Mouse (Mus musculus) layer of hippocampus, postnatal 10 days (tissue): Measurements from ENCODE around the gene Zfp462. TPM values are rescaled to one million over a fixed set of nuclear protein-coding genes. Genes with fewer than 3 reads are reported as not detected.
"Not testable (repeated sequence)": the region's sequence is repeated elsewhere in the genome, so short reads cannot be mapped to it uniquely, and the experiment has no call there.

Experiments used
- DNase-seq, 2 experiments: peaks; one replicate each; pipeline ENCODE4 v3.0.0; 2021; ENCODE audit warnings: low spot score in 2 of 2
- long read RNA-seq: library from polyadenylated mRNA; stranded (forward); transcript quantifications from one replicate; pipeline ENCODE4 v2.0.0, GENCODE M21; 2023
- total RNA-seq, 2 experiments: library from RNA; stranded (reverse); gene quantifications; 2 replicates each; pipeline ENCODE4 v1.2.3; 2021

The Zfp462 gene
- total RNA-seq: 10 to 100 TPM; 60.9 to 68.6 TPM
- long read RNA-seq, partial matches to known transcripts: 1 of 5 reads
- long read RNA-seq, other reads (novel, unspliced or antisense): 4 of 5 reads

DNA sequence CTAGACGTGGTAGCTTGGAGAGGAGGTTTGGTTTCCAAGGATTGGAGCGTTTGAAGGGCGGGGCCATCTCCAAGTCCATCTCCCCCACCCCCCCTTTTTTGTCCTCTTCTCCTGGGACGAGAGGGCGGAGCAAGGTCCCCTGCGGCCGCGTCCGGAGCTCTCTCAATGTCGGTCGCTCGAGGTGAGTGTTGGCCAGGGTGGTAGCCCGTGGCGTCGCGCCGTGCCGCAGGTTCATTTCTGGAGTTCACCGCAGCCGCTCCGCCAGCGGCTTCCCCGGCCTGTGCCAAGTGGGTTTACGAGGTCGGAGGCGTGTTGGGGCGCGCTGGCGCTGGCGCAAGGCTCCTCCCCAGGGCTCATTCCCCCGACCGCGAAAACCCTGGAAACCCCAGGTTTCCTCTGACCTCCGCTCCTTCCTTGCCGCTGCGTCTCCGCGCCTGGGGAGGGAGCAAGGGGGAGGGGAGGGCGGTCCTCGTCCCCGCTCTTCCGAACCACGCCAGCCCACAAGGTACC, at the start of gene Zfp462:
TSS of gene Zfp462 (plus strand) at position 128 of the 510 bp plus-strand sequence.
- peak in 1 of 2 experiments; percentile 51 for DNase-seq

DNA sequence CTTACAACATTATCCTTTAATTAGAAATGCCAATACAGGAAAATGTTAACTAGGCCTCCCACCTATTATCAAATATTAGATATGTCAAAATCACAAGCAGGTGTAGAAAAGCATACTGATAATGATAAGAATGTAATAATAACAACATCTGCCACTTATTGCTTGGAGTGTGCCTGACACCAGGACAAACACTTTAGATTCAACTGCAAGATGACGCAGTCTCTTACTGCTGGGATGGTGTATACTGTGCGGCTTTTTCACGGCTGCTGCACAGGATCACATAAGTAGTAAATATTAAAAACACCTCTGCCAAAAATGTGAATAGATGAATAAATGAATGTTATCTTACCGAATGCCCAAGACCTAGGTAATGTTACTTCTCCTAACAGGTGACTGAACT, 48.8 kb upstream of the Zfp462 start:
- DNase-seq: no peak

DNA sequence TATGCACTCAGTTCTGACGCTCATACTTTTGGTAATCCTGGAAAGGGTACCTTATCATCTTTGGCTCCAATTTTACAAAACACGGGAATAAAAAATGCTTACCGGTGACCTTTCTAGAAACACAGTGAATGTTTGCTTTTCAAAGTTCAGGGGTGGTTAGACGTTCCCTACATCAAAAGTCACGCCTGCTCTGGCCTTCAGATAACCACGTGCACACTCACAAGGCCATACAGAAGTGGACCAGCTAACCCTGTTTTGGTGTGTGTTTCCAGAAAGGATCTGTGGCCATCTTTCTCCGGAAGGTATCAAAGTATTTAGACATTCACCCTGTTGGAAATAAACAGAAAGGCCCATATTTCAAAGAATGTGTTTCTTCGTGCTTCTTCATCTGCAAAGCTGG, 40.2 kb upstream of the Zfp462 start:
- no peak for DNase-seq

DNA sequence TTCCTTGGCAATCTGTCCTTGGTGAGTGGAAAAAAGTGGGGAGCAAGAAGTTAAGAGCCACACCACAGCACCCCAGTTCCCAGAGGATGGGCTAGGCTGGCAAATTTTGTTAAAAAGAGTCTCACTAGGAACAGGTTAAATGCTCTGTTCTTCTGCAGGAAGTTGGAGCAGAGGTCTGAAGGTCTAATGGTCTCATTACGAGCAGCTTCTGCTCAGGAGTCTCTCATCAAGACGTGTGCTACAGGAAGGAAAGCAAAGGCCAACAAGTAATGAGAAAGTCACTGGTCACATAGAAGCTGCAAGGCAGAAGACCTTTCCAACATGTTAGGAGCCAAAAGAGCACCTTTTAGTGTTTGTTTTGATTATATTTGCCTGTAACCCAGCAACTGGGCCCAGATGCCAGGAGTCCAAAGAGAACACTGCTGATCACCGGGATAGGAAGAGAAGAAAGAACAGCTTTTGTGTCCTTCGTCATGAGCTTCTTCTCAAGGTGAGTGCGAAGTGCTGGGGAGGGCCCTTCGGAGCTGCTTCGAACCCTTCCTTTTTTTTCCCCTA, 39.4 kb upstream of the Zfp462 start:
- no peak for DNase-seq

DNA sequence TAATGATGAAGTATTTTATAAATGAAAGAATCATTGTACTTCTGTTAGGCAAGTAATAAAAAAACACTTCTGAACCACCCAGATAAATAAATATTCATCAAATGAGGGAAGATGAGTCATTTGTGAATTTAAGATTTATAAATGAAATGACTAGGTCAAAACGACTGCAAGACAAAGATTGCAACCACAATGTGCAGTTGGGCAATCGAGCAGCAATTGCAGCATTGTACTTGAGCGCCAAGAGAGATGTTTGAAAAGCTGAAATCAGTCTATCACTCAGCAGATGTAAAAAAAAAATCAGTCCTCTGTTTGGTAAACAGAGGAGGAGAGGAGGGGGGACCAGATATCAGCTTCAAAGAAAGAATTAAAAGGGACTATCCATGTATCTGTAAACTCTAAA, 34.5 kb upstream of the Zfp462 start:
- no peak for DNase-seq

DNA sequence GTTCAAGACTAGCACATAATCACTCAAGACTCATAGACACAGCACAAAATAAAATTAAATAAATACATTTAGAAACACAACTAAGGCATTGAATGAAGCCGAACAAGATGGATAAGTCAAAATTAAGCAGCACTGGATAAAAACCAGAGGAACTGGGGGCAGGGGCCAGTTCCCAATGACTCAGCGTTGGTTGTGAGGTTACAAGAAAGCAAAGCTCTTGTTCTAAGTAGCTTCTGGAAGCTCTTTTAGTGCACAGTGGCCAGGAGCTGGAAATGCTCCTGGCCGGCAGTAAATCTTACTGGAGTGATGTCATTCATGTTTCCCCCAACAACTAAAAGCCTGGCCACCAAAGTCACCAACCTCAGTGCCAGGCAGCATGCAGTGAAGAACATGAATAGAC, 26.6 kb upstream of the Zfp462 start:
- no peak for DNase-seq

DNA sequence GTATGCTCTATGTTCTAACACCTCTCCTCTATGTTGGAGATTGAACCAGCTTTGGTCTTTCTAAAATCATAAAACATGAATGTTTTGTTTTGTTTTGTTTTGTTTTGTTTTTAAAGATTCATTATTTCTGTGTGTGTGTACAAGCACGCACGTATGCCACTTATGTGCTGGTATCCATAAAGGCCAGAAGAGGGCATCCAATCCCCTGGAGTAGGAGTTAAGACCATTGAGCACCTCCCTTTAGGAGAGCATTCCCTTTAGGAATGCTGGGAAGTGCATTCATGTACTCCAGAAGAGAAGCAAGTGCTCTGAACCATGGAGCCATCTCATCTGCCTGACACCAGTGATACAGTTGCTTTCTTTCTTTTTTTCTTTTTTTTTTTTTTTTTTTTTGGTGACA, 21.5 kb upstream of the Zfp462 start:
- no peak for DNase-seq

DNA sequence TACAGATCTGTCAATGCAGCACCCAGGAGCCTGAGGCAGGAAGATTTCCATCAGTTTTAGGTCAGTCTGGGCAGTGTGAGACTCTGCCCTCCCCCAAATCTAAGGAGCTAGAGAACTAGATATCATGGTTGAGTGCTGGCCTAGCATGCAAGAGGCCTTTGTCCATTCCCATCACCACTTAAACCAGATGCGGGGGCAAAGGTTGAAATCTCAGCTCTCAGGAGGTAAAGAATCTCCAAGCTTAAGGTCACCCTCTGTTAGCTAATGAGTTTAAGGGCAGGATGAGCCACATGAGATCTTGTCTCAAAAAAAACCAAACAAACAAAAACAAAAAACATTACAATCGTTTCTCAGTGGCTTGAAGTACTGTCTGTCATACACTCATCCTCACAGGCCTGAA, 20.5 kb upstream of the Zfp462 start:
- DNase-seq: no peak

DNA sequence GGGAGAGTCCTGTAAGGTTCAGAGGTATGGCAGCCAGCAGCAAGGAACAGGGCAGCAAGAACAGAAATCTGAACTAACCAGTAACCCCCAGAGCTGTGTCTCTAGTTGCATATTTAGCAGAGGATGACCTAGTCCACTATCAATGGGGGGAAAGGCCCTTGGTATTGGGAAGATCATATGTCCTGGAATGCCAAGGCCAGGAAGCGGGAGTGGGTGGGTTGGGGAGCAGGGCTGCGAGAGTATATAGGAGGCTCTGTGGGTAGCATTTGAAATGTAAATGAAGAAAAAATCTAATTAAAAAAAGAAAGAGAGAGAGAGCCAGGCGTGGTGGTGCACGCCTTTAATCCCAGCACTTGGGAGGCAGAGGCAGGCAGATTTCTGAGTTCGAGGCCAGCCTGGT, 18.4 kb upstream of the Zfp462 start:
- not testable (repeated sequence) for DNase-seq

DNA sequence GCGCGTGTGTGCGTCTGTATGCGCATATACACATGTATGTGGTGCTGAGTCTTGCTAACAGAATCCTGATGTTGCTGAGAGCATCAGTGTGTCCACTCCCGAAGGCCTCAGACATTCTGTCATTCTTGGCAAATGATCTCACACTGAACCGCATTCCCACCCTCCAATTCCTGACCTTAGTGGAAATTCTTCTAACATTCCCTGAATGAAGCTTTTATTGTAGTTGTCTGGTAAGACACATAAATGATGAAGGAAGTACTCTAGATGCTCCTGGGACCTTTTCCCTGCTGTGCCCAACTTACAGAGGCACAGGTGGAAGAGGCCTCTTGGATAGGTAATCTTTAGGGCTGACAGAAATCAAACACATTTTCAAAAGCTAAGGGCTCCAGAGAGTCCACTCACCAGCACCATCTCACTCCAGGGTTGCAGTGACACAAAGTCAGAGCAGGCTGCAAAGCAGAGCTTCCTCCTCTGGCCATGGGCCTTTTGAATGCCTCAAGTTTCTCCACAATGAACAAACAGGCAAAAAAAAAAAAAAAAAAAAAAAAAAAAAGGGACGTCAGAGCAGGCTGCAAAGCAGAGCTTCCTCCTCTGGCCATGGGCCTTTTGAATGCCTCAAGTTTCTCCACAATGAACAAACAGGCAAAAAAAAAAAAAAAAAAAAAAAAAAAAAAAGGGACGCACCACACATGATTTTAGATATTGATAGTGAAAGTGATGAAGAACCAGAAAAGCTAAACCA, 17.4 kb upstream of the Zfp462 start:
- DNase-seq: not testable (repeated sequence)

DNA sequence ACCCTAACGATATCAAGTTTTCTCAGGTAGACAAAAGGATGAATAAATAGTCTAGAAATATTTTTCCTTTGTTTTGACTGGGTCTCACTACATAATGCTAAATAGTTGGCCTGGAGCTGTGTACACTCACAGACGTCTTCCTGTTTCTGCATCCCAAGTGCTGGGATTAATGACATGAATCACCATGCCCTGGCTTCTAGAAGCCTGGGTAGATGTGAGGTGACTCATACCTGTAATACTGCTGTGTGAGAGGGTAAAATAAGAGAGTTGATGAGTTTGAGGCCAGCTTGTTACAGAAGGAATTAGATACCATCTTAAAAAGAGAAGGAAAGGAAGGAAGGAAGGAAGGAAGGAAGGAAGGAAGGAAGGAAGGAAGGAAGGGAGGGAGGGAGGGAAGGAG, 15.2 kb upstream of the Zfp462 start:
- no peak for DNase-seq

DNA sequence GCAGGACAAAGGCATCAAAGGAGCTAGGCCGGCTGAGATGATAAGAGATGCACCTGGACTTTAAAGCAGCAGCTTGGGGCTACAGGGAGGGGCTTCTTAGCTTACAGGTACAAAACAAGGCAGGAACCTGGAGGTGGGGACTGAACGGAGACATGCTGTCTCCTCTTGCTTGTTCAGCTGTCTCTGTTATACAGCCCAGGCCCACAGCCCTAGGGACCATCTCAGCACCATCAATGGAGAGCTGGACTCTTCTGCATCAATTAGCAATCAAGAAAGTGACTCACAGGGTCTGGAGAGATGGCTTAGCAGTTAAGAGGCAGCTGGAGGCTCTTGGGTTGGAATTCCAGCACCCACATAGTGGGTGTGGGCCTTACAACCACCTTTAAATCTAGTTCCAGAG, 12.2 kb upstream of the Zfp462 start:
- DNase-seq: no peak

DNA sequence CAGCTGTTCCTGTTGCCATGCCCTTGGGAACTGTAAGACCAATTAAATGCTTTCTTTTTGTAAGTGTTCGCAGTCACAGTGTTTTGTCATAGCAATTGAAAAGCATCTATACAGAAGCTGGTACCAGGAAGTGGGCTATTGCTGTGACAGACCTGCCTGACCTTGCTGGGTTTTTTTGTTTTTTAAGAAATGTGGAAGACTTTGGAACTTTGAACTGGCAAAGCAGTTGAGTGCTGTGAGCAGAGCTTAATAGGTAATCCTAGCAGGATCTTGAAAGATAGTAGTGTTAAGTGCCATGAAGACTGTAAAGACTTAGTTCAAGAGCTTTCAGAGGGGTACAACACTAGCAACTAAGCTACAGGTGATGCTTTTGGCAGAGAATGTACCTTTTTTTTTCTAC, 7.7 kb upstream of the Zfp462 start:
- no peak for DNase-seq

DNA sequence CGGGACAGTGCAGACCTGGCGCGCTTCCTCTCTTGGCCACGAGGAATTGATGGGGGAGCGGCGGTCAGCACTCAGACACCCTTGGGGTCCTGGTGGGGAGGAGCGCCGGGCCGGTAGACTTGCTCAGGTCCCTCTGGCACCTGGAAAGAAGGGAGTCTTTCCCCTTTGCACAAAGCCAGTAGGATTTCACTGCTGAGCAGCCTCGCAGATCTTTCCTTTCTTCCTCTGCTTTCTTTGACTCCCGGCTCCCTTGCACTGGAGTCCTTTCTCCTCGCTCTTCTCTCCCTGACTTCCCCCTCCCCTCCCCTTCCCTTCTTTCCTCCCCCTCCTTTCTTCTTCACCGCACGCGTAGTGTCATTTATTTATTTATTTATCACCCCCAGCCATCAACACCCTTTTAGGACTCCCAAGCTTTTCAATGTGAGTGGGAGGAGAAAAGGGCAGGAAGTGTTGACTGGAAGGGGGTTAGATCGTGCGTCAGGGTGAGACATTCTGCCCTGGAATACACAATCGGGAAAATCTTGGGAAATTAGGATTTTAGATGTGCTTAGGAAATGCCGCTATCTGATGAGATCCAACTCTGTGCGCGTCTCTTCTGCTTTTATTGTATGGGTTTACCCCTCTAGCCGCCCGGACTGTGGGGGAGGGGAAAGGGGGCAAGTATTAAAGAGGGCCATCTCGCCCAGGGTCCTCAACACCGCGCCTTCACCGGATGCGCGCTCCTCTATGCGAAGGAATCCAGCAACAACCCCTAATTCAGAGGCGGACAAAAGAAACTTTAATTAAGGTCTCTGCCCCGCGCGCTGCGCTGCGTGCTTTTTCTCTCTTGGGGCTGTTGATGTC, 976 bp downstream of the Zfp462 start:
- peak in 1 of 2 experiments; percentile 40 for DNase-seq

DNA sequence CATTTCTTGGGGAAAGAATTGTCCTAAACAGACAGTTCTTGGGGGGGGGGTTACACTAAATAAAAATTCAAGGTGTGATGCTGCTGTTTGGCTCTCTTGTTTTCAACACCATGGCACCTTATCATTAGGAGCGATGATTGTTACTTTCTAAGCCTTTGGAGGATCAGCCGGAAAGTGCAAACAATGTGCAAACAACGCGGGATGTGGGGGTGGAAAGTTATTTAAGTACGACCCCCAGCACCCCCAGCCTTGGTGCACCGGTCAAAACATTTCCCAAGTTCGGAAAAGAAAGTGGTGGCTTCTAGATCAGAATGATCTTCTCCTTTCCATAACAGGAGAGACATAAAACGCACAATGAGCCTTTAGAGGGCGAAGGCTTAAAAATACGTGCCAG, 1.8 kb downstream of the Zfp462 start:
- DNase-seq: no peak

DNA sequence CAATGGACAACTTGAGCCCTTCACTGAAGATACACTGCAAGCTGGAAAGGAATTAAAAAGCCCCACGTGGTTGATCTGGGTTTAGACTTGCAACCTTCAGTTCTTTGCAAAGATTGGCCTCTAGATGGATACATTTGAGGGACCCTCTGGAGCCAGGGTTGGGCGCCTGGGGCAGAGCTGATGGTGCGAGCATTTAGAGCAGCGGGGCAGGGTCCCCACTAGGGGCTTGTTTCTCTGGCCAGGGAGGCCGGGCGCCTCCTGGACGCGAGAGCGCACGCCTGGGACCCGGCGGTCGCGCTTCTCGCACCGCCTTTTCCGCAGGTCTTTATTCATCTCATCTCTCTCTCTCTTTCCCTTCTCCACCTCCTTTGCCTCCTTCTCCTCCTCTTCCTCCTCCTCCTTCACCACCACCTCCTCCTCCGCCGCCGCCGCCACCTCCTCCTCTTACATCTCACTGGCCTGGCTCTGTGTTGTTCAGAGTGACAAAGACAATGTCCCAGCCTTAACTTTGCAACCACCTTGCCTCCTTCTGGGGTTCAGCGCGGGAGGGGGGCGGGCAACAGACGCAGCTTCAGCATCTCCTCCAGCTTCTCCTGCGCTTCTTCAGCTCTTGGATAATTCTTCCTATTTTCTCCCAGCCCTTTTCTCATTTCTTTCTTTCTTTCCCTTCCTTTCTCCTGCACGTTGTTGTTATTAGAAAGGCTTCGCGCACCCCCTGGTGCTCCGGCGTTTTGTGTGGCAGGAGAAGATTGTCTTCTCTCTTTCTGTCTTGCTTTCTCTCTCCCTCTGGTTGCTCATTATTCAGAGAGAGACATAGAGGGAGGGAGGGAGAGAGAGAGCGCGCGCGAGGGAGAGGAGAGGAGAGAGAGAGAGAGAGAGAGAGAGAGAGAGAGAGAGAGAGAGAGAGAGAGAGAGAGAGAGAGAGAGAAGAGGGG, 2.5 kb downstream of the Zfp462 start:
- peak in 1 of 2 experiments; percentile 50 for DNase-seq

DNA sequence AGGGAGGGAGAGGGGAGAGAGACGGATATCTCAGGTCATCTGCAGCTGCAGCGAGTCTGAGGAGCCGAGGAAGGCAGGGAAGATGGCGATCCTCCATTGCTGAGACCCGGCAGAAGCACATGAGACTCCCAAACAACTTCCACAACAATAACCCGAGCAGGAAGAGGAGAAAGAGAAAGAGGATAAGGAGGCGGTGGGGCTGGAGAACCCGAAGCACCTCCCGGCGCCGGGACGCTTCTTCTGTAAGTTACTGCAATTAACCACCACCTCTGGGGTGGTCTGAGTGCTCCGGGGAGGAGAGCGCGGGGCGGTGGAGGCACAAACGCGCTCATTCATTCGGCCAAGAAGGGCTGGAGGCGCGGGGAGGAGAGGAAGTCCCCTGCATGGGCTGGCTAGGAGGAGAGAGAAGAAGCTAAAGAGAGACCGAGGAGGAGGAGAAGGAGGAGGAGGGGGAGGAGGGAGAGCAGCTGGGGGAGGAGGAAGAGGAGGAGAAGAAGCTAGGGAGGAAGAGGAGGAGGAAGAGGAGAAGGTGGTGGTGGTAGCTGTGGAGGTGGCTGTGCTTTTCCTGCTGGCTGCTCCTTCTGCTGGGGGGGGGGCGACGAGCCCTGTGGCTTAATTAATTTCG, 3.3 kb downstream of the Zfp462 start:
- DNase-seq: peak; percentile 58 to 69

DNA sequence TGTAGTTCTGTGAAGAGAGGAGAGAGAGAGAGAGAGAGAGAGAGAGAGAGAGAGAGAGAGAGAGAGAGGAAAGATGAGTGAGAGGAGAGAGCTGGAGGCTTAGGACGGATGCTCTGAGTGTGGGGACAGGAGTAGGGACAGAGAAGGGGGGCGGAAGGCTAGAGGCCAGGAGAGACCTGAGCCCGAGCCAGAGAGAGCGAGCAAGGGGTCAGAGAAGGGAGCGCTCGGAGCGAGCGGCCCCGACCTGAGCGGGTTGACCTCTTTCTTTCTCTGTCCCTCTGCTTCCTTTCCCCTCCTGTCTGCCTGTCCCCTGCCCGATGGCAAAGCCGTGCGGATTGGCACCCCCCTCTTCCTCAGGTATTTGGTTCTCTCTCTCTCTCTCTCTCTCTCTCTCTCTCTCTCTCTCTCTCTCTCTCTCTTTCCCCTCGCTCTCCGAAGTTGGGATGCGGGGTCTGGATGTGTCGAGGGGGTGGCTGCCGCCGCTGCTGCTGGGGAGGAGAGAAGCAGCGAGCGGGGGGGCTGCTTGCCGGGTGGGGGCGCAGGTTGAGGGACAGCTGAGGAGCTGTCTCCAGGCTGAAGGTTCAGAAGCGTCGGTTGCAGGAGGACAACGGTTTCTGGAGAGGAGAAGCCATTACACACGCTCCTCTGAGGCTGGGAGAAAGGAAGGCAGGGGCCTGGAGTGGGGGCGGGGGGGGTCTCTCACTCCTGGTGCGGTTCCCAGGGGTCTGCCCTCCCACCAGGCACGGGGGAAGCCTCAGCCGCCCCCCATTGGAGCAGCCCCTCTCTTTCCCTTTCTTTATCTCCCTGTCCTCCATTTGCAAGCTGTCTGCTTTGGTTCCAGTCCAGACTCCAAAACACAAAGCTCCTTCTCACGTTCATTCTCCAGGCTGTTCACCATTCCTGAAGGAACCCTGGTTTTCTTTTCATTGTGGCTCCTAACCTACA, 4.0 kb downstream of the Zfp462 start:
- peak; percentile 51 to 58 for DNase-seq

DNA sequence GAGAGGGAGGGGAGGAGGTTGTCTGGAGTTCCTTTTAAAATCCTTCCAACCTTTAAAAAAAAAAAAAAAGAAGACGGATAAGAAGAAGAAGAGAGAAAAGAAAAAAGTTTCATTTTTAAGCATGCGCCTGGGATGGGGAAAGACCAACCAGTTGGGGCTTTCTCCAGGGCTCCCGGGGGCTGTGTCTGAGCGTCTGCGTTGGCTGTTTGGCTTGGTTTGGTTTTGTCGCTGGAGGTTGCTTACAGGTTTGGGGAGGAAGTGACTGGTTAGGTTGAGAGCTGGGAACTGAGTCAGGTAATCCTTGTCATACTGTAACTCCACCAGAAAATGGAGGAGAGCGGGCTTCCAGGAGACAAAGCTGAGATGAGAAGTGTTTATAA, 4.7 kb downstream of the Zfp462 start:
- DNase-seq: peak in 1 of 2 experiments; percentile 39
